9 mouse cellular contexts compared by ENCODE assay signal in the genomic region with DNA sequence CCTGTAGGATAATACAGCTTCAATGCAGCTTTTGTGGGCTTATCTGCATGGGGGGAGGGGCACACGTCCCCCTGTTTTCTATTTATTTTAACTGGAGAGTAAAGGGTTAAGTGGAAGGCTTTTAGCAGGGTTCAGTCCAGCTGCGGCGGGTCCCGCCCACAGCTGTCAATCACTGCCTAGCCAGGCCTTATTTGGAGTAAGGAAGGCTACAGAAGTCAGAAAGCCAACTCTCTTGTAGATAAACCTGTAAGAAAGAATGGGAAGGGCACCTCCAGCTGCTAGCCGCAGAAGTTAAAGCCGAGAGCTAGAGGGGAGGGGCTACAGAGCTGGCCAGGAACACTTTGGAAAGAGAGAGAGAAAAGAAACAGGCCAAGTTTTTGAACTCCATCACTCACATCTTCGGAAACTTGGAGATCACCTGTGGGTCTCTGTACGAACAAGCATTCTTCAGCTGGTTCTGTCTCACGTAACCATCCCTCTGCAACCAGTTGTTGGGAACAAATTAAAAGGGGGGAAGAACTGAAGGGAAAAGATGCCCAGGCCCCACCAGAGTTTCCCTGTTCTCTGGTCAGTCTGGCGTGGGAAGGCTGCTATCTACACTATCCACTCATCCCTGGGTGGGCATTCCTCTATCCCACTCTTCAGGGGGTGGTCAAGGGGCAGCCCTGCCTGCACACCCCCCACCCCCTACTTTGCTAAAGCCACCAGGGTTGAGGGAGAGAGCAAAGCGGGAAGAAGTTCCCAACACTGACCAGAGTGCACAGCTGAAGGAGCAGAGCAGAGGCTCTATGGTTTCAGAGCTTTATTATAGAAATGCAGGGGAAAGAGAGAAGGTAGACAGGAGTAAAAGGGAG.
DNase-seq lines count a peak whose midpoint lies in the region; ATAC-seq lines count a peak whose summit lies in the region.
"Had no signal": no experiment of that assay in that cellular context is flagged by ENCODE, and none has a peak within 500 bp of the region (broad histone marks: within the 10 kb centered on the region; RNA-seq: fewer than 3 reads in every experiment).

No protein-coding gene starts in this region.

- DNase-seq in heart, postnatal 25 days (ENCODE audit: low spot score): no peak
- DNase-seq in embryo, embryonic 11.5 days (ENCODE audit: low read depth, low spot score): peak; percentile 35
- DNase-seq in hindbrain, embryonic 14.5 days (ENCODE audit: low spot score): no peak
- DNase-seq in adrenal gland, postnatal 14 days: no peak
- DNase-seq in adrenal gland, postnatal 10 days: no peak
- DNase-seq in right cerebral cortex, postnatal 14 days: no peak

- H3K27ac ChIP-seq in heart, embryonic 11.5 days (ENCODE audit: low read depth, low read length): peak overlapping the region; percentile 74
- no peak overlapping the region for H3K27ac ChIP-seq in hindbrain, embryonic 14.5 days
- H3K27ac ChIP-seq in midbrain, embryonic 13.5 days: no peak overlapping the region

- H3K4me3 ChIP-seq in heart, embryonic 11.5 days (ENCODE audit: low read depth, low read length): peak overlapping the region; percentile 3; the same call in 1 of the 2 replicates
- no peak overlapping the region for H3K4me3 ChIP-seq in hindbrain, embryonic 14.5 days (replicated peaks; ENCODE audit: low read length)
- H3K4me3 ChIP-seq in midbrain, embryonic 13.5 days (replicated peaks): no peak overlapping the region
- H3K4me3 ChIP-seq: megakaryocyte, embryonic 14.5 days had no signal

- H3K9ac ChIP-seq in heart, embryonic 11.5 days (ENCODE audit: low read depth, low read length): peak overlapping the region; percentile 17; the same call in 1 of the 2 replicates
- no peak overlapping the region for H3K9ac ChIP-seq in hindbrain, embryonic 14.5 days
- H3K9ac ChIP-seq in midbrain, embryonic 13.5 days (replicated peaks): no peak overlapping the region

- ATAC-seq in heart, embryonic 11.5 days (replicated peaks; ENCODE audit: insufficient number of reproducible peaks, low FRiP score, low TSS enrichment): peak; percentile 88
- ATAC-seq in hindbrain, embryonic 14.5 days (ENCODE audit: low FRiP score): peak; percentile 28; the same call in 1 of the 2 replicates
- peak; percentile 84 for ATAC-seq in midbrain, embryonic 13.5 days

- no peak overlapping the region; the same call in 1 of the 2 replicates for H3K4me2 ChIP-seq in heart, embryonic 11.5 days
- 0 out of 2 replicates have a peak overlapping the region, but pooled peaks have one; percentile 4 for H3K4me2 ChIP-seq in hindbrain, embryonic 14.5 days (replicated peaks)
- no peak overlapping the region; the same call in 1 of the 2 replicates for H3K4me2 ChIP-seq in midbrain, embryonic 13.5 days (replicated peaks)

- peaks cover 2% of the 10 kb centered on the region; the same call in 1 of the 2 replicates for H3K4me1 ChIP-seq in heart, embryonic 11.5 days (ENCODE audit: control insufficient read depth, insufficient read depth, low read length)
- H3K4me1 ChIP-seq in hindbrain, embryonic 14.5 days (replicated peaks; ENCODE audit: control insufficient read depth, insufficient read depth, low read length): peaks cover 11% of the 10 kb centered on the region; the same call in 1 of the 2 replicates
- H3K4me1 ChIP-seq in midbrain, embryonic 13.5 days (replicated peaks): peaks cover 7% of the 10 kb centered on the region
- H3K4me1 ChIP-seq: megakaryocyte, embryonic 14.5 days had no signal

- no peaks in the 10 kb centered on the region for H3K27me3 ChIP-seq in heart, embryonic 11.5 days (ENCODE audit: control insufficient read depth, insufficient read depth, low read length)
- no peaks in the 10 kb centered on the region for H3K27me3 ChIP-seq in hindbrain, embryonic 14.5 days (ENCODE audit: control insufficient read depth, insufficient read depth, low read length)
- H3K27me3 ChIP-seq in midbrain, embryonic 13.5 days: no peaks in the 10 kb centered on the region
- H3K27me3 ChIP-seq: megakaryocyte, embryonic 14.5 days had no signal

- no peaks in the 10 kb centered on the region for H3K9me3 ChIP-seq in heart, embryonic 11.5 days (replicated peaks; ENCODE audit: control insufficient read depth, low read length)
- H3K9me3 ChIP-seq in hindbrain, embryonic 14.5 days (ENCODE audit: control insufficient read depth, low read length): no peaks in the 10 kb centered on the region
- no peaks in the 10 kb centered on the region for H3K9me3 ChIP-seq in midbrain, embryonic 13.5 days
- H3K9me3 ChIP-seq: megakaryocyte, embryonic 14.5 days had no signal

- no peaks in the 10 kb centered on the region for H3K36me3 ChIP-seq in heart, embryonic 11.5 days (ENCODE audit: control insufficient read depth, insufficient read depth, low read length)
- H3K36me3 ChIP-seq in hindbrain, embryonic 14.5 days (replicated peaks; ENCODE audit: control insufficient read depth, insufficient read depth): no peaks in the 10 kb centered on the region
- no peaks in the 10 kb centered on the region for H3K36me3 ChIP-seq in midbrain, embryonic 13.5 days

- whole genome bisulfite sequencing in heart, embryonic 11.5 days (ENCODE audit: insufficient replicate concordance): 3% methylated on average over 11 of the region's 11 CpGs
- 3% methylated on average over 11 of the region's 11 CpGs for WGBS in hindbrain, embryonic 14.5 days
- 6% methylated on average over 11 of the region's 11 CpGs for WGBS in midbrain, embryonic 13.5 days

- intact Hi-C loops in heart, postnatal 25 days (cut with DNase I): no loop called here

Comparison
In these comparisons a context has a peak if more than half of its experiments do, and no peak if none do; other contexts are left out.
1. ATAC-seq: peak in every context shown above with its lines; median percentile 88 in heart, embryonic 11.5 days; 84 in midbrain, embryonic 13.5 days; 28 in hindbrain, embryonic 14.5 days.